Mouse (Mus musculus) kidney, adult 2 months (tissue): ENCODE data around the gene Cap2. TPM values are rescaled to one million over a fixed set of nuclear protein-coding genes. Genes with fewer than 3 reads are reported as not detected.
A peak's percentile ranks its signal among the peaks of the same experiment; 100 is the strongest.

Experiments used
- DNase-seq: peaks from one replicate; pipeline ENCODE4 v3.0.0; 2021
- H3K27ac ChIP-seq: fragments of 200-500 bp; 2 replicates; pipeline ENCODE4 v1.5.1; 2012; ENCODE audit warnings: low read depth, low read length, control low read depth, inconsistent platforms; ENCODE audit not compliant: insufficient read depth
- H3K27me3 ChIP-seq: fragments of 200-500 bp; replicated peaks from 2 replicates; pipeline ENCODE4 v1.6.1; 2012; ENCODE audit warnings: mild to moderate bottlenecking, moderate library complexity, low read length, inconsistent platforms; ENCODE audit not compliant: control insufficient read depth, insufficient read depth
- H3K36me3 ChIP-seq: fragments of 200-500 bp; 2 replicates; pipeline ENCODE4 v1.6.1; 2012; ENCODE audit warnings: mild to moderate bottlenecking, moderate library complexity, low read length, inconsistent platforms; ENCODE audit not compliant: control insufficient read depth, insufficient read depth
- H3K4me1 ChIP-seq: fragments of 200-500 bp; 2 replicates; pipeline ENCODE4 v1.6.1; 2011; ENCODE audit warnings: low read length; ENCODE audit not compliant: control insufficient read depth, insufficient read depth
- H3K4me3 ChIP-seq: fragments of 200-500 bp; 2 replicates; pipeline ENCODE4 v1.5.1; 2011; ENCODE audit warnings: mild to moderate bottlenecking, low read depth, low read length, control low read depth; ENCODE audit not compliant: insufficient read depth
- CTCF ChIP-seq: fragments of 200-500 bp; conservative IDR thresholded peaks from 2 replicates; pipeline ENCODE4 v1.5.1; 2011; ENCODE audit warnings: low read depth, mild to moderate bottlenecking, control low read depth, low read length, moderate library complexity, mixed read lengths; ENCODE audit not compliant: insufficient read depth, insufficient read length
- POLR2A ChIP-seq: fragments of 200-500 bp; IDR thresholded peaks from one replicate; pipeline ENCODE4 v1.6.1; 2011; ENCODE audit warnings: low read depth, low read length, control low read depth
- WGBS: fragments of 180-500 bp; shearing (Covaris S2); methylation state at CpG from one replicate; pipeline ENCODE4 v1.1.7; 2018; 5-methylcytosine and 5-hydroxymethylcytosine counted together
- polyA plus RNA-seq: library from polyadenylated mRNA; depleted of rRNA; stranded (reverse); fragments of >200 nt; gene quantifications from 2 replicates; pipeline ENCODE4 v1.2.3, GENCODE M21; 2012

The Cap2 gene
- polyA plus RNA-seq, 1 experiment, result 3.2 TPM

DNA sequence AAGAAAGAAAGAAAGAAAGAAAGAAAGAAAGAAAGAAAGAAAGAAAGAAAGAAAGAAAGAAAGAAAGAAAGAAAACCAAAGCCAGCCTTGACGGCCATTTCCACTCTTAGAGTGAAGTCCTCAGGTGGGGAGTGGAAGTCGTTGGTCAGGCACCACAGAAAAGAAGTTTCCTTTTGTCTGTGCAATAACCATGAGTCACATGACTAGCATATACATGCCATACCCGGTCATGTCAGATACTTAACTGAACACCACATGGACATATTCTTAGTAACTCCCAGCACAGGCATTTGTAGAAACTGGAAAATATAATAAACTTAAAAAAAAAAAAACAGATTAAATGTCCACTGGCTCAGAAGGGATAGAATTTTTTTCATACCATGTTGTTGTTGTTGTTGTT lies 16.0 kb upstream of the Cap2 start:
- Histone ChIP-seq H3K4me1 (no peaks in the 10 kb centered on the region), H3K36me3 (no peaks in the 10 kb centered on the region), H3K4me3 (no peak overlapping the region), H3K27me3 (no peaks in the 10 kb centered on the region), H3K27ac (no peak overlapping the region)
- 71% methylated on average over 3 of the region's 3 CpGs for WGBS
- no peak for DNase-seq
- TF ChIP-seq CTCF, result no peak
- TF ChIP-seq POLR2A, result no peak

- Histone ChIP-seq H3K4me1 (no peaks in the 10 kb centered on the region), H3K27ac (no peak overlapping the region), H3K36me3 (no peaks in the 10 kb centered on the region), H3K4me3 (no peak overlapping the region), H3K27me3 (no peaks in the 10 kb centered on the region)
- TF ChIP-seq POLR2A, result no peak
- TF ChIP-seq CTCF, result no peak
- 71% methylated on average over 4 of the region's 4 CpGs for WGBS
- no peak for DNase-seq
Measured at GRCm38 (mm10) chr13:46488166-46488565, 13.5 kb upstream of the Cap2 start.

- DNase-seq, result no peak
- TF ChIP-seq POLR2A (no peak), CTCF (no peak)
- Histone ChIP-seq H3K27ac (no peak overlapping the region), H3K4me3 (no peak overlapping the region), H3K27me3 (no peaks in the 10 kb centered on the region), H3K4me1 (no peaks in the 10 kb centered on the region), H3K36me3 (no peaks in the 10 kb centered on the region)
- 17% methylated on average over 4 of the region's 4 CpGs for WGBS
Measured at GRCm38 (mm10) chr13:46490644-46491043, 11.0 kb upstream of the Cap2 start.

DNA sequence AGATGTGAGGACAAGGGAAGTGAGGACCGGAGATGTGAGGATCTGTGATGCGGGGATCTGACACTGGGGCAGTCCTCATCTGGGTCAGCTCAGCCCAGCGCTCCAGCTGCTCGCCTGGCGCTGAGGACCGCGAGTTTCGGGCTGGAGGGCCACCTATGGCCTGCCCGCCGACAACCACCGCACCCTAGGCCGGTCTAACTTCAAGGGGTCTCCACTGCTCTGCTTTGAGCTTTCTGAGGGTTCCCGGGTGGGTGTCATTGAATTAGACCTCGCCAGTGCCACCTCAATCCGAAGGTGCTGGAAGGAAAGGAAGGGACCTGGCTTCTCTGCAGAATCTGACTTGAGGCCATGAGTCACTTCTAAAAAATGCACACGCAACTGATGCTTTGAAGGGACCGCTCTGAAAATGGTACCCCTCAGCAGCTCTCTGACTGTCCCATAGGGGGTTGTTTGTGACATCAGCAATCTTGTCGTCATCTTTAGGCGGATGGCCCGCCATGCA lies 793 bp downstream of the Cap2 start:
- H3K4me1 ChIP-seq, result no peaks in the 10 kb centered on the region
- peaks cover 4% of the 10 kb centered on the region; the same call in 1 of the 2 replicates for H3K27me3 ChIP-seq
- H3K36me3 ChIP-seq, result no peaks in the 10 kb centered on the region
- TF ChIP-seq POLR2A (no peak), CTCF (no peak)
- no peak overlapping the region for H3K27ac ChIP-seq
- 16% methylated on average over 20 of the region's 20 CpGs for WGBS
- no peak for DNase-seq
- peak overlapping the region; percentile 36; the same call in 1 of the 2 replicates for H3K4me3 ChIP-seq

DNA sequence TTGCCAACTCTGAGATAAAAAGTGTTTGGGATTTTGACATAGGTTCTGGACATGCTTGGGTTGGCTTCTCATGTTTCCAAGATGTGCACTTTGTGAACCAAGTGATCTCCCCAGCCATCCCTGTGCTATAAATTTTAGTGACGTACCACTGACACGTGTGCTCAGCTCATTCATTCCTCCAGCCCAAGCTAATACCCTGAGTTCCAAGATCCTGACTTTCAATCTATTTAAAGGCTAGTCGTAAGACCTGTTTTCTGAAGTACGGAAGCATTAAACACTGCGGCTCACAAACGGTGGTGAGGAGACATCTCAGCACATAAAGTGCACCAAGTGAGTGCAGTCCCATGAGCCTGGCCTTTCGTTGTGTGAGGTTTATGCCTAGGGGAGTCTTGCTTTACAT lies 6.3 kb downstream of the Cap2 start:
- Histone ChIP-seq H3K4me1 (no peaks in the 10 kb centered on the region), H3K36me3 (no peaks in the 10 kb centered on the region), H3K4me3 (no peak overlapping the region), H3K27me3 (peaks cover 1% of the 10 kb centered on the region; the same call in 1 of the 2 replicates), H3K27ac (no peak overlapping the region)
- WGBS, result 55% methylated on average over 7 of the region's 7 CpGs
- TF ChIP-seq POLR2A (no peak), CTCF (no peak)
- no peak for DNase-seq

DNA sequence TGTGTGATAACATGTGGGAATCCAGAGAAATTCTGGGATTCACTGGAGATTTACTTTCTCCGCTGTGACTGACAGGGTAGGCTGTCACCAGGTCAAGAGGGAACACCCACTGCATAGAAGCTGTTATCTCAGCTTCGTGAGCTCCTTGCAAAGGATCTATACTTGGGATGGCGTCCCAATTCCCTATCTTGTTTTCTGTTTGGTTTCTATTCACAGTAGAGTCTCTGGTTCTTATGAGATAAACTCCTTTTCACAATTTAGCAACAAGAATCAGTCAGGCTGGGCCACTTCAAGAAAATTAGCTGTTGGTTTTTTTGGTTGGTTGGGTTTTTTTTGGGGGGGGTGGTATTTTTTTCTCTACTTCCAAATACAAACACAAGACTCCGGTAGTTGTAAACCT lies 7.2 kb downstream of the Cap2 start:
- Histone ChIP-seq H3K36me3 (no peaks in the 10 kb centered on the region), H3K4me3 (no peak overlapping the region), H3K27ac (no peak overlapping the region), H3K27me3 (peaks cover 1% of the 10 kb centered on the region; the same call in 1 of the 2 replicates), H3K4me1 (no peaks in the 10 kb centered on the region)
- 85% methylated on average over 4 of the region's 4 CpGs for WGBS
- TF ChIP-seq CTCF, result no peak
- no peak for TF ChIP-seq POLR2A
- DNase-seq, result no peak

GRCm38 (mm10) chr13:46510460-46510859 lies 8.8 kb downstream of the Cap2 start:
- Histone ChIP-seq H3K36me3 (no peaks in the 10 kb centered on the region), H3K27me3 (peaks cover 1% of the 10 kb centered on the region; the same call in 1 of the 2 replicates), H3K27ac (no peak overlapping the region), H3K4me1 (no peaks in the 10 kb centered on the region), H3K4me3 (no peak overlapping the region)
- DNase-seq, result no peak
- WGBS, result 93% methylated on average over 7 of the region's 7 CpGs
- TF ChIP-seq POLR2A, result no peak
- TF ChIP-seq CTCF, result no peak

DNA sequence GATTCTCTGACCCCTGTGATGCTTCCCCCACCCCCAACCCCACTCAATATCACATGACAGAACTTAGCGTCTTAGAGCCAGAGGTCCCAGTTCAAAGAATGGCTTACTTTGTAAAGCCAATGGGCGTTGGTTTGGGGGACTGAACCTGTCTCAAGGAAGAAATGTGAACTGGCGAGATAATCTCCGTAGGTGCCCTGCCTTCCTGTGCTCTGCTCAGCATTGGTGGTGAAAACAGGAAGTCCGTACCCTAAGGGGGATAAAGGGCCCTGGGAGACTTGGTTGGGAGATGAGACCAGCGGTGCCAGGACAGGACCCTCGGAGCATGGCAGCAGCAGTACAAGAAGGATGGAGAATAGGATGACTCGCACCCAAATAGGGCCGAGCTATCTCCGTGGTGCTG lies 12.8 kb downstream of the Cap2 start:
- H3K4me3 ChIP-seq, result no peak overlapping the region
- 93% methylated on average over 10 of the region's 10 CpGs for WGBS

More for the DNA sequence above, 12.8 kb downstream of the Cap2 start:
- no peaks in the 10 kb centered on the region for H3K4me1 ChIP-seq
- H3K27me3 ChIP-seq, result no peaks in the 10 kb centered on the region; the same call in 1 of the 2 replicates
- H3K27ac ChIP-seq, result no peak overlapping the region
- no peak for TF ChIP-seq CTCF
- no peak for TF ChIP-seq POLR2A
- DNase-seq, result no peak
- no peaks in the 10 kb centered on the region for H3K36me3 ChIP-seq
